Mouse (Mus musculus): ENCODE data around the gene Eps15l1. TPM values are rescaled to one million over a fixed set of nuclear protein-coding genes. Genes with fewer than 3 reads are reported as not detected.

The Eps15l1 gene
- polyA plus RNA-seq, 1 experiment from 2014 or later: 52.6 TPM

GRCm38 (mm10) chr8:72333429-72334143 lies 87.7 kb downstream of the Eps15l1 start:
- no peaks in the 10 kb centered on the region for H3K27me3 ChIP-seq (ENCODE audit: control insufficient read depth, insufficient read depth, low read length)
- no peak overlapping the region for H3K4me2 ChIP-seq (ENCODE audit: low read depth, low read length)
- no peak overlapping the region for H3K9ac ChIP-seq (ENCODE audit: low read length)
- H3K36me3 ChIP-seq (ENCODE audit: control insufficient read depth, insufficient read depth, low read length): no peaks in the 10 kb centered on the region
- no peak for ATAC-seq (ENCODE audit: insufficient read depth, low FRiP score)
- H3K4me1 ChIP-seq (ENCODE audit: control insufficient read depth, insufficient read depth, low read length): no peaks in the 10 kb centered on the region
- 49% methylated on average over 3 of the region's 3 CpGs for WGBS
- no peak overlapping the region for H3K4me3 ChIP-seq (replicated peaks; ENCODE audit: low read length)
- H3K9me3 ChIP-seq (replicated peaks; ENCODE audit: control insufficient read depth, low read length): no peaks in the 10 kb centered on the region
- H3K27ac ChIP-seq (ENCODE audit: low read length): no peak overlapping the region

- Histone ChIP-seq H3K36me3 (ENCODE audit: control insufficient read depth, insufficient read depth, low read length) (no peaks in the 10 kb centered on the region), H3K27me3 (ENCODE audit: control insufficient read depth, insufficient read depth, low read length) (no peaks in the 10 kb centered on the region), H3K27ac (ENCODE audit: low read length) (no peak overlapping the region), H3K4me2 (ENCODE audit: low read depth, low read length) (no peak overlapping the region), H3K9me3 (replicated peaks; ENCODE audit: control insufficient read depth, low read length) (no peaks in the 10 kb centered on the region), H3K4me1 (ENCODE audit: control insufficient read depth, insufficient read depth, low read length) (no peaks in the 10 kb centered on the region), H3K9ac (ENCODE audit: low read length) (no peak overlapping the region), H3K4me3 (replicated peaks; ENCODE audit: low read length) (no peak overlapping the region)
- ATAC-seq (ENCODE audit: insufficient read depth, low FRiP score): no peak
- 87% methylated on average over 4 of the region's 4 CpGs for WGBS
Observed at GRCm38 (mm10) chr8:72331631-72332030, 89.6 kb downstream of the Eps15l1 start.

GRCm38 (mm10) chr8:72330806-72331516 lies 90.3 kb downstream of the Eps15l1 start:
- Histone ChIP-seq H3K36me3 (ENCODE audit: control insufficient read depth, insufficient read depth, low read length) (no peaks in the 10 kb centered on the region), H3K4me1 (ENCODE audit: control insufficient read depth, insufficient read depth, low read length) (no peaks in the 10 kb centered on the region), H3K4me2 (ENCODE audit: low read depth, low read length) (no peak overlapping the region), H3K9me3 (replicated peaks; ENCODE audit: control insufficient read depth, low read length) (no peaks in the 10 kb centered on the region), H3K27ac (ENCODE audit: low read length) (no peak overlapping the region), H3K27me3 (ENCODE audit: control insufficient read depth, insufficient read depth, low read length) (no peaks in the 10 kb centered on the region), H3K9ac (ENCODE audit: low read length) (no peak overlapping the region), H3K4me3 (replicated peaks; ENCODE audit: low read length) (no peak overlapping the region)
- WGBS: 86% methylated on average over 6 of the region's 6 CpGs
- ATAC-seq (ENCODE audit: insufficient read depth, low FRiP score): no peak

GRCm38 (mm10) chr8:72329116-72329515 lies 92.1 kb downstream of the Eps15l1 start:
- 83% methylated on average over 3 of the region's 3 CpGs for WGBS
- Histone ChIP-seq H3K4me1 (ENCODE audit: control insufficient read depth, insufficient read depth, low read length) (no peaks in the 10 kb centered on the region), H3K36me3 (ENCODE audit: control insufficient read depth, insufficient read depth, low read length) (no peaks in the 10 kb centered on the region), H3K27ac (ENCODE audit: low read length) (no peak overlapping the region), H3K9me3 (replicated peaks; ENCODE audit: control insufficient read depth, low read length) (no peaks in the 10 kb centered on the region), H3K4me2 (ENCODE audit: low read depth, low read length) (no peak overlapping the region), H3K4me3 (replicated peaks; ENCODE audit: low read length) (no peak overlapping the region), H3K9ac (ENCODE audit: low read length) (no peak overlapping the region), H3K27me3 (ENCODE audit: control insufficient read depth, insufficient read depth, low read length) (no peaks in the 10 kb centered on the region)
- ATAC-seq (ENCODE audit: insufficient read depth, low FRiP score): no peak

- H3K27ac ChIP-seq (ENCODE audit: low read length): no peak overlapping the region
- no peaks in the 10 kb centered on the region for H3K9me3 ChIP-seq (replicated peaks; ENCODE audit: control insufficient read depth, low read length)
- H3K27me3 ChIP-seq (ENCODE audit: control insufficient read depth, insufficient read depth, low read length): peaks cover 16% of the 10 kb centered on the region
- no peak for ATAC-seq (ENCODE audit: insufficient read depth, low FRiP score)
- 73% methylated on average over 2 of the region's 2 CpGs for WGBS
- peaks cover 23% of the 10 kb centered on the region for H3K4me1 ChIP-seq (ENCODE audit: control insufficient read depth, insufficient read depth, low read length)
- no peak overlapping the region for H3K4me2 ChIP-seq (ENCODE audit: low read depth, low read length)
- H3K9ac ChIP-seq (ENCODE audit: low read length): no peak overlapping the region
- no peak overlapping the region for H3K4me3 ChIP-seq (replicated peaks; ENCODE audit: low read length)
- no peaks in the 10 kb centered on the region for H3K36me3 ChIP-seq (ENCODE audit: control insufficient read depth, insufficient read depth, low read length)
Observed at GRCm38 (mm10) chr8:72324708-72325107, 96.6 kb downstream of the Eps15l1 start.

- Histone ChIP-seq H3K4me3 (replicated peaks; ENCODE audit: low read length) (no peak overlapping the region), H3K36me3 (ENCODE audit: control insufficient read depth, insufficient read depth, low read length) (no peaks in the 10 kb centered on the region), H3K4me2 (ENCODE audit: low read depth, low read length) (no peak overlapping the region), H3K9ac (ENCODE audit: low read length) (no peak overlapping the region), H3K27me3 (ENCODE audit: control insufficient read depth, insufficient read depth, low read length) (peaks cover 21% of the 10 kb centered on the region), H3K4me1 (ENCODE audit: control insufficient read depth, insufficient read depth, low read length) (peaks cover 27% of the 10 kb centered on the region), H3K27ac (ENCODE audit: low read length) (no peak overlapping the region), H3K9me3 (replicated peaks; ENCODE audit: control insufficient read depth, low read length) (no peaks in the 10 kb centered on the region)
- 80% methylated on average over 10 of the region's 10 CpGs for WGBS
- ATAC-seq (ENCODE audit: insufficient read depth, low FRiP score): no peak
Observed at GRCm38 (mm10) chr8:72324036-72324706, 97.1 kb downstream of the Eps15l1 start.

GRCm38 (mm10) chr8:72323131-72323725 lies 98.0 kb downstream of the Eps15l1 start:
- Histone ChIP-seq H3K4me1 (ENCODE audit: control insufficient read depth, insufficient read depth, low read length) (peaks cover 27% of the 10 kb centered on the region), H3K36me3 (ENCODE audit: control insufficient read depth, insufficient read depth, low read length) (no peaks in the 10 kb centered on the region), H3K27ac (ENCODE audit: low read length) (no peak overlapping the region), H3K9me3 (replicated peaks; ENCODE audit: control insufficient read depth, low read length) (no peaks in the 10 kb centered on the region), H3K4me2 (ENCODE audit: low read depth, low read length) (no peak overlapping the region; the same call in 1 of the 2 replicates), H3K27me3 (ENCODE audit: control insufficient read depth, insufficient read depth, low read length) (peaks cover 21% of the 10 kb centered on the region), H3K4me3 (replicated peaks; ENCODE audit: low read length) (no peak overlapping the region), H3K9ac (ENCODE audit: low read length) (no peak overlapping the region)
- 58% methylated on average over 6 of the region's 6 CpGs for WGBS
- no peak for ATAC-seq (ENCODE audit: insufficient read depth, low FRiP score)

- Histone ChIP-seq H3K9me3 (replicated peaks; ENCODE audit: control insufficient read depth, low read length) (no peaks in the 10 kb centered on the region), H3K4me1 (ENCODE audit: control insufficient read depth, insufficient read depth, low read length) (peaks cover 31% of the 10 kb centered on the region), H3K27ac (ENCODE audit: low read length) (no peak overlapping the region), H3K9ac (ENCODE audit: low read length) (0 out of 2 replicates have a peak overlapping the region, but pooled peaks have one; percentile 46), H3K36me3 (ENCODE audit: control insufficient read depth, insufficient read depth, low read length) (no peaks in the 10 kb centered on the region), H3K4me2 (ENCODE audit: low read depth, low read length) (peak overlapping the region; percentile 39), H3K4me3 (replicated peaks; ENCODE audit: low read length) (0 out of 2 replicates have a peak overlapping the region, but pooled peaks have one; percentile 7), H3K27me3 (ENCODE audit: control insufficient read depth, insufficient read depth, low read length) (peaks cover 21% of the 10 kb centered on the region)
- 47% methylated on average over 7 of the region's 7 CpGs for WGBS
- no peak for ATAC-seq (ENCODE audit: insufficient read depth, low FRiP score)
Observed at GRCm38 (mm10) chr8:72322471-72322889, 98.8 kb downstream of the Eps15l1 start.

Data from stomach, embryonic 16.5 days (tissue).